Mouse (Mus musculus) heart, embryonic 13.5 days (tissue): ENCODE measurements around the gene Igtp. TPM values are rescaled to one million over a fixed set of nuclear protein-coding genes. Genes with fewer than 3 reads are reported as not detected.

Experiments used
- ATAC-seq: fragments of 200-750 bp; cut with Nextera tagmentation; 2 replicates; pipeline ENCODE4 v1.8.0; 2017; ENCODE audit warnings: moderate TSS enrichment; ENCODE audit not compliant: insufficient number of reproducible peaks, low FRiP score, low TSS enrichment; ENCODE audit errors: extremely low read depth
- H3K27ac ChIP-seq: fragments of 300-500 bp; sonication (generic); replicated peaks from 2 replicates; pipeline ENCODE4 v1.5.1; 2015; ENCODE audit warnings: moderate library complexity, mild to moderate bottlenecking, inconsistent platforms
- H3K27me3 ChIP-seq: fragments of 300-500 bp; sonication (generic); replicated peaks from 2 replicates; pipeline ENCODE4 v1.6.1; 2015; ENCODE audit warnings: mild to moderate bottlenecking, inconsistent platforms
- H3K36me3 ChIP-seq: fragments of 300-500 bp; sonication (generic); 2 replicates; pipeline ENCODE4 v1.6.1; 2015; ENCODE audit warnings: mild to moderate bottlenecking, inconsistent platforms
- H3K4me1 ChIP-seq: fragments of 300-500 bp; sonication (generic); 2 replicates; pipeline ENCODE4 v1.6.1; 2015; ENCODE audit warnings: inconsistent platforms
- H3K4me2 ChIP-seq: fragments of 300-500 bp; sonication (generic); 2 replicates; pipeline ENCODE4 v1.6.1; 2015; ENCODE audit warnings: inconsistent platforms, mild to moderate bottlenecking, moderate library complexity
- H3K4me3 ChIP-seq: fragments of 300-500 bp; sonication (generic); 2 replicates; pipeline ENCODE4 v1.5.1; 2015; ENCODE audit warnings: moderate library complexity, mild to moderate bottlenecking, inconsistent platforms
- H3K9ac ChIP-seq: fragments of 300-500 bp; sonication (generic); 2 replicates; pipeline ENCODE4 v1.6.1; 2015; ENCODE audit warnings: inconsistent platforms, mild to moderate bottlenecking, moderate library complexity
- H3K9me3 ChIP-seq: fragments of 300-500 bp; sonication (generic); 2 replicates; pipeline ENCODE4 v1.6.1; 2016; ENCODE audit warnings: inconsistent platforms
- WGBS: fragments of 180-500 bp; shearing (Covaris S2); methylation state at CpG from one replicate; pipeline ENCODE4 v1.1.7; 2015; ENCODE audit warnings: mixed read lengths; 5-methylcytosine and 5-hydroxymethylcytosine counted together
- polyA plus RNA-seq: library from polyadenylated mRNA; unstranded; fragments of >200 nt; fragmentation: Nextera tagmentation; extraction: Ambion mirVana; gene quantifications from 2 replicates; pipeline ENCODE4 v1.2.1, GENCODE M21; 2015

Igtp gene
- polyA plus RNA-seq, 1 experiment from 2014 or later: 5.0 TPM

GRCm38 (mm10) chr11:58183579-58183978 is 15.8 kb upstream of the Igtp start:
- Histone ChIP-seq H3K4me2 (no peak overlapping the region), H3K27me3 (no peaks in the 10 kb centered on the region), H3K36me3 (peaks cover 24% of the 10 kb centered on the region), H3K9me3 (no peaks in the 10 kb centered on the region), H3K4me3 (no peak overlapping the region), H3K27ac (no peak overlapping the region), H3K9ac (no peak overlapping the region), H3K4me1 (peaks cover 4% of the 10 kb centered on the region; the same call in 1 of the 2 replicates)
- no peak for ATAC-seq
- WGBS: 82% methylated on average over 3 of the region's 3 CpGs

- WGBS: 88% methylated on average over 6 of the region's 6 CpGs
- no peak for ATAC-seq
- Histone ChIP-seq H3K4me2 (no peak overlapping the region), H3K27ac (no peak overlapping the region), H3K4me3 (no peak overlapping the region), H3K27me3 (no peaks in the 10 kb centered on the region), H3K4me1 (peaks cover 18% of the 10 kb centered on the region), H3K9ac (no peak overlapping the region), H3K36me3 (no peaks in the 10 kb centered on the region), H3K9me3 (no peaks in the 10 kb centered on the region; the same call in 1 of the 2 replicates)
Measured at GRCm38 (mm10) chr11:58189675-58190074, 9.7 kb upstream of the Igtp start.

GRCm38 (mm10) chr11:58193326-58193725 is 6.0 kb upstream of the Igtp start:
- Histone ChIP-seq H3K27ac (peak overlapping the region; percentile 63), H3K4me2 (peak overlapping the region; percentile 47)

GRCm38 (mm10) chr11:58193860-58194520 is 5.4 kb upstream of the Igtp start:
- H3K9me3 ChIP-seq: no peaks in the 10 kb centered on the region; the same call in 1 of the 2 replicates
- H3K4me2 ChIP-seq: peak overlapping the region; percentile 47
- no peak overlapping the region for H3K9ac ChIP-seq
- H3K27me3 ChIP-seq: no peaks in the 10 kb centered on the region
- WGBS: 31% methylated on average over 4 of the region's 4 CpGs
- peaks cover 24% of the 10 kb centered on the region for H3K4me1 ChIP-seq
- 0 out of 2 replicates have a peak overlapping the region, but pooled peaks have one; percentile 3 for H3K4me3 ChIP-seq
- no peaks in the 10 kb centered on the region for H3K36me3 ChIP-seq
- peak overlapping the region; percentile 63 for H3K27ac ChIP-seq
- no peak for ATAC-seq

More at GRCm38 (mm10) chr11:58193326-58193725, 6.0 kb upstream of the Igtp start:
- 29% methylated on average over 3 of the region's 3 CpGs for WGBS
- H3K4me3 ChIP-seq: 0 out of 2 replicates have a peak overlapping the region, but pooled peaks have one; percentile 3
- H3K27me3 ChIP-seq: no peaks in the 10 kb centered on the region
- peaks cover 24% of the 10 kb centered on the region for H3K4me1 ChIP-seq
- H3K9me3 ChIP-seq: no peaks in the 10 kb centered on the region; the same call in 1 of the 2 replicates
- no peak overlapping the region for H3K9ac ChIP-seq
- H3K36me3 ChIP-seq: no peaks in the 10 kb centered on the region
- ATAC-seq: peak; percentile 51; the same call in 1 of the 2 replicates

GRCm38 (mm10) chr11:58198663-58199062 is 693 bp upstream of the Igtp start:
- H3K9me3 ChIP-seq: no peaks in the 10 kb centered on the region
- H3K4me2 ChIP-seq: peak overlapping the region; percentile 87
- H3K36me3 ChIP-seq: no peaks in the 10 kb centered on the region
- H3K27ac ChIP-seq: no peak overlapping the region
- ATAC-seq: no peak
- no peaks in the 10 kb centered on the region for H3K27me3 ChIP-seq
- H3K4me1 ChIP-seq: peaks cover 21% of the 10 kb centered on the region
- H3K9ac ChIP-seq: peak overlapping the region; percentile 83
- 74% methylated on average over 4 of the region's 4 CpGs for WGBS
- peak overlapping the region; percentile 73 for H3K4me3 ChIP-seq

GRCm38 (mm10) chr11:58200226-58200625 is 870 bp downstream of the Igtp start:
- Histone ChIP-seq H3K27ac (no peak overlapping the region), H3K9ac (no peak overlapping the region), H3K36me3 (no peaks in the 10 kb centered on the region), H3K4me1 (peaks cover 14% of the 10 kb centered on the region), H3K27me3 (no peaks in the 10 kb centered on the region), H3K4me2 (peak overlapping the region; percentile 87), H3K9me3 (no peaks in the 10 kb centered on the region), H3K4me3 (no peak overlapping the region)
- ATAC-seq: no peak
- 86% methylated on average over 4 of the region's 4 CpGs for WGBS

- no peaks in the 10 kb centered on the region for H3K9me3 ChIP-seq
- H3K36me3 ChIP-seq: no peaks in the 10 kb centered on the region
- peaks cover 14% of the 10 kb centered on the region for H3K4me1 ChIP-seq
- no peak overlapping the region for H3K4me2 ChIP-seq
- 89% methylated on average over 12 of the region's 12 CpGs for WGBS
- H3K27ac ChIP-seq: no peak overlapping the region
- ATAC-seq: no peak
- H3K9ac ChIP-seq: no peak overlapping the region
- H3K27me3 ChIP-seq: no peaks in the 10 kb centered on the region
- H3K4me3 ChIP-seq: no peak overlapping the region
Measured at GRCm38 (mm10) chr11:58201052-58201451, 1.7 kb downstream of the Igtp start.

- no peaks in the 10 kb centered on the region for H3K27me3 ChIP-seq
- ATAC-seq: no peak
- 82% methylated on average over 1 of the region's 1 CpGs for WGBS
- H3K4me2 ChIP-seq: no peak overlapping the region
- no peak overlapping the region for H3K9ac ChIP-seq
- peaks cover 4% of the 10 kb centered on the region; the same call in 1 of the 2 replicates for H3K36me3 ChIP-seq
- no peak overlapping the region for H3K4me3 ChIP-seq
- no peak overlapping the region for H3K27ac ChIP-seq
- peaks cover 25% of the 10 kb centered on the region for H3K4me1 ChIP-seq
- no peaks in the 10 kb centered on the region for H3K9me3 ChIP-seq
Measured at GRCm38 (mm10) chr11:58210321-58210886, 11.0 kb downstream of the Igtp start.

- Histone ChIP-seq H3K27ac (peak overlapping the region; percentile 46), H3K36me3 (peaks cover 4% of the 10 kb centered on the region; the same call in 1 of the 2 replicates), H3K4me3 (no peak overlapping the region), H3K27me3 (no peaks in the 10 kb centered on the region), H3K9ac (no peak overlapping the region), H3K4me2 (peak overlapping the region; percentile 38), H3K9me3 (no peaks in the 10 kb centered on the region), H3K4me1 (peaks cover 30% of the 10 kb centered on the region)
- ATAC-seq: no peak
- WGBS: 20% methylated on average over 9 of the region's 9 CpGs
Measured at GRCm38 (mm10) chr11:58211062-58211681, 11.8 kb downstream of the Igtp start.

- no peak overlapping the region for H3K9ac ChIP-seq
Measured at GRCm38 (mm10) chr11:58211682-58212067, 12.3 kb downstream of the Igtp start.

GRCm38 (mm10) chr11:58213673-58214342 is 14.5 kb downstream of the Igtp start:
- no peak for ATAC-seq
- no peaks in the 10 kb centered on the region for H3K27me3 ChIP-seq
- H3K9ac ChIP-seq: no peak overlapping the region
- H3K4me2 ChIP-seq: peak overlapping the region; percentile 75
- H3K9me3 ChIP-seq: no peaks in the 10 kb centered on the region
- no peak overlapping the region for H3K27ac ChIP-seq
- peaks cover 30% of the 10 kb centered on the region for H3K4me1 ChIP-seq
- 68% methylated on average over 7 of the region's 7 CpGs for WGBS
- H3K36me3 ChIP-seq: no peaks in the 10 kb centered on the region
- no peak overlapping the region for H3K4me3 ChIP-seq

More at GRCm38 (mm10) chr11:58211682-58212067, 12.3 kb downstream of the Igtp start:
- H3K27me3 ChIP-seq: no peaks in the 10 kb centered on the region
- no peak for ATAC-seq
- no peaks in the 10 kb centered on the region for H3K9me3 ChIP-seq
- peaks cover 30% of the 10 kb centered on the region for H3K4me1 ChIP-seq
- H3K4me3 ChIP-seq: no peak overlapping the region
- 28% methylated on average over 2 of the region's 2 CpGs for WGBS
- H3K36me3 ChIP-seq: peaks cover 4% of the 10 kb centered on the region; the same call in 1 of the 2 replicates
- H3K4me2 ChIP-seq: peak overlapping the region; percentile 38
- H3K27ac ChIP-seq: 0 out of 2 replicates have a peak overlapping the region, but pooled peaks have one; percentile 46
